In genomic region chr7:118295855-118296254, GRCm38 (mm10) we compare ENCODE assay signal across 18 mouse cellular contexts.
"Had no signal": no experiment of that assay in that cellular context is flagged by ENCODE, and none has a peak within 500 bp of the region (broad histone marks: within the 10 kb centered on the region; RNA-seq: fewer than 3 reads in every experiment).

No protein-coding gene starts in this region.

- ATAC-seq: hindbrain, embryonic 16.5 days; inflammation-experienced regulatory T-cells, adult 6 months; intestine, embryonic 15.5 days had no signal

- H3K9ac ChIP-seq: heart, embryonic 12.5 days; hindbrain, embryonic 12.5 days; hindbrain, embryonic 14.5 days; intestine, embryonic 15.5 days; limb, embryonic 12.5 days; liver, embryonic 13.5 days; liver, embryonic 15.5 days had no signal

- H3K9me3 ChIP-seq: heart, embryonic 10.5 days; intestine, embryonic 15.5 days; liver, embryonic 13.5 days; liver, embryonic 15.5 days had no signal

- H3K36me3 ChIP-seq: heart, embryonic 10.5 days; heart, embryonic 12.5 days; hindbrain, embryonic 10.5 days; hindbrain, embryonic 12.5 days; intestine, embryonic 15.5 days; limb, embryonic 10.5 days; limb, embryonic 12.5 days; liver, embryonic 13.5 days; liver, embryonic 15.5 days had no signal

- DNase-seq: gastrocnemius, postnatal 14 days; gastrocnemius, postnatal 36 days; heart, postnatal 10 days; liver, embryonic 13.5 days had no signal

- H3K4me2 ChIP-seq: heart, embryonic 12.5 days; hindbrain, embryonic 12.5 days; hindbrain, embryonic 14.5 days; intestine, embryonic 15.5 days; limb, embryonic 12.5 days; liver, embryonic 13.5 days; liver, embryonic 15.5 days had no signal

- H3K4me3 ChIP-seq: heart, adult 2 months; heart, embryonic 10.5 days; heart, embryonic 12.5 days; hindbrain, embryonic 10.5 days; hindbrain, embryonic 12.5 days; intestine, embryonic 15.5 days; layer of hippocampus, adult 2 months; left cerebral cortex, adult 2 months; limb, embryonic 10.5 days; limb, embryonic 12.5 days; liver, embryonic 13.5 days; liver, embryonic 15.5 days had no signal

- H3K27ac ChIP-seq: heart, adult 2 months; heart, embryonic 10.5 days; hindbrain, embryonic 12.5 days; hindbrain, embryonic 14.5 days; intestine, embryonic 15.5 days; layer of hippocampus, adult 2 months; left cerebral cortex, adult 2 months; limb, embryonic 10.5 days; limb, embryonic 12.5 days; liver, embryonic 13.5 days; liver, embryonic 15.5 days had no signal

- H3K4me1 ChIP-seq: heart, embryonic 12.5 days; intestine, embryonic 15.5 days; liver, embryonic 13.5 days; liver, embryonic 15.5 days had no signal

- H3K27me3 ChIP-seq: hindbrain, embryonic 12.5 days; intestine, embryonic 15.5 days; limb, embryonic 12.5 days; liver, embryonic 13.5 days; liver, embryonic 15.5 days had no signal
